Mouse (Mus musculus) embryonic fibroblast, embryonic 13.5 days (primary cell): ENCODE data around the gene Smchd1. TPM values are rescaled to one million over a fixed set of nuclear protein-coding genes. Genes with fewer than 3 reads are reported as not detected.

Experiments used
- H3K27ac ChIP-seq: 2 replicates; pipeline ENCODE4 v1.5.1; 2012; ENCODE audit warnings: low read length, control low read depth, inconsistent platforms; ENCODE audit not compliant: insufficient read depth
- H3K4me1 ChIP-seq: 2 replicates; pipeline ENCODE4 v1.6.1; 2011; ENCODE audit warnings: low read length; ENCODE audit not compliant: control insufficient read depth, insufficient read depth
- H3K4me3 ChIP-seq: 2 replicates; pipeline ENCODE4 v1.5.1; 2011; ENCODE audit warnings: mild to moderate bottlenecking, control low read depth, low read length; ENCODE audit not compliant: insufficient read depth
- CTCF ChIP-seq: IDR thresholded peaks from 2 replicates; pipeline ENCODE4 v1.5.1; 2011; ENCODE audit warnings: mild to moderate bottlenecking, control low read depth, low read length, moderate library complexity, borderline replicate concordance; ENCODE audit not compliant: insufficient read depth
- POLR2A ChIP-seq: IDR thresholded peaks from 2 replicates; pipeline ENCODE4 v1.6.1; 2011; ENCODE audit warnings: low read depth, mild to moderate bottlenecking, control low read depth, low read length, moderate library complexity
- polyA plus RNA-seq: library from polyadenylated mRNA; stranded (reverse); fragments of >200 nt; gene quantifications from 2 replicates; pipeline ENCODE4 v1.2.4, GENCODE M21; 2011; ENCODE audit warnings: low read depth; ENCODE audit not compliant: missing spikeins, insufficient read length

Smchd1 gene
- 56.8 and 57.4 TPM in 2 replicates for polyA plus RNA-seq

DNA sequence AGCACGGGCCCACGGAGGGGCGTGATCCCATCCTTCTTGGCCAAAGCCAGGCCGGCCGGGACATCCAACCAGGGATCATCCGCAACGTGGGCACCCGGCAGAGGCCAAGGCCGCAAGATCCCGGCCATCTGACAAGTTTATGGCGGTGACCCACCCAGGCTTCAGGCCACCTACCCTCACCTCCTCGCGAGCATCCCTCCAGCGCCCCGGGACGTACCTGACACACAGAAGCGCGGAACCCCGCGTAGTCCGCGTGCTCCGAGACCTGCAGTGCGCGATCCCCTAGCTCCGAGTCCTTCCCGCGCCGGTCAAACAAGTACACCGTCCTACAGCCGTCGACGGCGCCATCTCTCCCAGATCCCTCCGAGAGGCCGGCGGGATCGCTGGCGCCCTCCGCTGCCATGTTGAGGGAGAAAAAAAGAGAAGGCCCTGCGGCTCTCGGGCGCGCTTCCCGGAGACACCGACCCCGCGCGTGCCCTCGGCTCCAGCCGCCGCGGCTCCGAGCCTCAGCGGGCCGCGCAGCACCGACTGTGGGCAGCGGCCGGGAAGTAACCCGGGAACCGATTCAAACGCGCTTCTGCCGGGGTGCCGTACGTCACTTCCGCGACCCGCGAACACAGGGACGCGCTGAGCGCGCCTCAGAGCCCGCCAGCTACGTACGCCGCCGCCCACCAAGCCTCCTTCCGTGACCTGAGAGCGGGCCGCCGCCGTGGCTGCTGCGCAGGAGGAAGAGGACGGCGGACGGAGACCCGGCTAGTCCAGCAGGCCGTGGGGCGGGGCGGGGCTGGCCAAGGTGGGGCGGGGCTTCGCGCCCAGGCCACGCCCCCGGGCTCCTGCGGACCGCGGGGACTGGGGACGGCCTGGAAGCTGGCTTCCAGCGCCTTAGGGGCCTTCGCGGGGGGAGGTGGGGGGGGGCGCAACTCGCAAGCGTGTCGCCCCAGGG, at the start of gene Smchd1:
Gene Smchd1 (minus strand): TSS at position 582 of the 943 bp plus-strand sequence.
- Histone ChIP-seq H3K27ac (peak within 1 kb of the TSS; percentile 92), H3K4me3 (peak within 1 kb of the TSS; percentile 92), H3K4me1 (peaks cover 7% of the 10 kb centered on the region)
- no peak for TF ChIP-seq CTCF
- peak; percentile 63 for TF ChIP-seq POLR2A

DNA sequence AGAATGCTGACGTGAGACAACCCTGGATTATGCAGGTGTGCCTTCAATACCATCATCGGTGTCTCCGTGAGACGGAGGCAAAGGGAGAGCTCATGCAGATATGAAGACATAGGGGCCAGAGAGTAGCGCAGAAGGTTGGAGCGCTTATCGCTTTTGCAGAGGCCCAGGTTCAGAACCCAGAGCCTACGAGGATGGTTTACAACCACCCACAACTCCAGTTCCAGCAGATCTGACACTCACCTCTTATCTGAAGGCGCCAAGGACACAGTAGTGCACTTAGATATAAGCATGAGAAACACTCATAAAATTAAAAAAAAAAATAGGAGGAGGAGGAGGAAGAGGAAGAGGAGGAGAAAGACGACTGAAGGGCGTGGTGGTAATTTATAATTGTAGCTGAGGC, 35.2 kb upstream of the Smchd1 start:
- H3K4me3 ChIP-seq, result no peak overlapping the region
- H3K4me1 ChIP-seq, result no peaks in the 10 kb centered on the region
- H3K27ac ChIP-seq, result no peak overlapping the region
- no peak for TF ChIP-seq CTCF
- no peak for TF ChIP-seq POLR2A

DNA sequence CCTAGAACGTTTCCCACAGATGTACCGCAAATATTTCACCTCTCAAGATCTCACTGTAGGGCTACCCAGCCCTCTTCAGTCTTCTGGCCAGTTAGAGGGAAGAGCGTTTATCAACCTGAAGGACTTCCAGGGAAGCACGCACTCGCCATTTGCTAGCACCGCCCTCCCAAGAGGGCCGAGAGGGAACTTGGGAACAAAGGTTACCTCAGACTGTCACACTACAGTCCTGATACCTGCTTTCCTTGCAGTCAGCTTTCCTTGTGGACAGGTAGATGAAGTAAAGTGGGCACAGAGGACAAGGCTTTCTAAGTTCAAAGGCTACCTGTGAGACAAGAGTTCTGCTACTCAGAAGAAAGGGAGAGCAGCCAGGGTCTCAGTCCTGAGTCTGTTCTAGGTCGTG, 31.7 kb upstream of the Smchd1 start:
- H3K4me3 ChIP-seq, result no peak overlapping the region
- no peak overlapping the region for H3K27ac ChIP-seq
- TF ChIP-seq CTCF (no peak), POLR2A (no peak)
- no peaks in the 10 kb centered on the region for H3K4me1 ChIP-seq

DNA sequence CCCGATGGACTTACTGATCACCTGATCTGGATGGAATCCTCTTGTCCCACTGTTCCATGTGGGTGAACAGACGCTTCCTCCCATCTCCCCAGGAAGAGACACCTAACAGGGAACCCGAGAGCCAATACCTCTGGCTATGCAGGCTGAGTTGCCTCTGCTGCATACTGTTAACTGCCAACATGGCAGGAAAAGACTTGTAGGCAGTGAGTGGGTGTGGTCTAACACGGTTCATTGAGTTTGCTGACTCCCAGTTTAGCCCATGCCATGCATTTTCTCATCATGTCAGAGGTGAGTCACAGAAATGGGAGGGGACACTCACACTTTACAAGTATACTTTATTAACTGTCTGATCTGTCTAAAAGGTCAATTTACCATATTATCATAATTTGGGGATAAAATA, 20.6 kb upstream of the Smchd1 start:
- TF ChIP-seq CTCF (no peak), POLR2A (no peak)
- Histone ChIP-seq H3K4me1 (no peaks in the 10 kb centered on the region), H3K4me3 (no peak overlapping the region), H3K27ac (no peak overlapping the region)

DNA sequence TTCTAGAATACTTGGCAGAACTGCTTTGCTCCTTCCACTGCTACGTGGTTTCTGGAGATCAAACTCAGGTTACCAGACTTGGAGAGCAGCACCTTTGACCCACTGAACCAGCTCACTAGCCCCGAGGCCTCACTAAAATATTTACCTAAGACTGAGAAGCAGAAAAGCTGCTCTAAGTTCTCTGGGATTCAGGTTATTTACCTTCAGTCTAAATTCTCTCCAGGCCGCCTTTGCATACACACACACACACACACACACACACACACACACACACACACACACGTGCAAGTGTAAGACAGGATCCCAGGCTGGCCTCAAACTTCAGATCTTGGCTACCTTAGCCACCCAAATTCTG, 16.2 kb upstream of the Smchd1 start:
- no peak overlapping the region for H3K4me3 ChIP-seq
- H3K4me1 ChIP-seq, result peaks cover 3% of the 10 kb centered on the region; the same call in 1 of the 2 replicates
- no peak overlapping the region for H3K27ac ChIP-seq
- no peak for TF ChIP-seq POLR2A

DNA sequence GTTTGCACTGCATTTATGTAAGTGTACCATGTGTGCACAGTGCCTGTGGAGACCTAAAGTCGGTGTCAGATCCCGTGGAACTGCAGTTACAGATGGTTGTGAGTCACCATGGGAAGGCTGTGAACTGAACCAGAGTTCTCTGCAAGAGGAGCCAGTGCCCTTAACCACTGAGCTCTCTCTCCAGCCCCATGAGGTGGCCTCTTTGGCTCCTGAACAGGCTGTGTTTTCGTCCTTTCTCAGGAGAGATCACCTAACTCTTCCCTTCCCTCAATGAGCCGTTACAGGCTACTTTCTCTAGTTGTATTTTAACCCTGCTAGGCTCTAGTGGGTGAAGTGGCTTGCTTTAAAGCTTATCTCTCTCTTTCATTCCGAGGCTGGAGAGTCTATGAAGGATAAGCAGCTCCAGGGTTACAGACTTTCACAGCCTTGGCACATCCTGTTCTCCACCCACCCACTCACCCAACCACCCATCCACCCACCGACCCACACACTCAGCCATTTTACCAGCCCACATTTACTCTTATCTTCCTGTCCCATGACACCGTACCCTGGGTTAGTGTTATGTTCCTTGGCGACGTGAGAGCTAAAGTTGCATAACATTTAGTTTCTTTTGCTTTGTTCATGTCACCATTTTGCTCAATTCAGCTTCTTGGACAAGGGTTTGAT, 15.7 kb upstream of the Smchd1 start:
- Histone ChIP-seq H3K27ac (no peak overlapping the region), H3K4me1 (peaks cover 9% of the 10 kb centered on the region), H3K4me3 (no peak overlapping the region)
- TF ChIP-seq CTCF (no peak), POLR2A (no peak)

DNA sequence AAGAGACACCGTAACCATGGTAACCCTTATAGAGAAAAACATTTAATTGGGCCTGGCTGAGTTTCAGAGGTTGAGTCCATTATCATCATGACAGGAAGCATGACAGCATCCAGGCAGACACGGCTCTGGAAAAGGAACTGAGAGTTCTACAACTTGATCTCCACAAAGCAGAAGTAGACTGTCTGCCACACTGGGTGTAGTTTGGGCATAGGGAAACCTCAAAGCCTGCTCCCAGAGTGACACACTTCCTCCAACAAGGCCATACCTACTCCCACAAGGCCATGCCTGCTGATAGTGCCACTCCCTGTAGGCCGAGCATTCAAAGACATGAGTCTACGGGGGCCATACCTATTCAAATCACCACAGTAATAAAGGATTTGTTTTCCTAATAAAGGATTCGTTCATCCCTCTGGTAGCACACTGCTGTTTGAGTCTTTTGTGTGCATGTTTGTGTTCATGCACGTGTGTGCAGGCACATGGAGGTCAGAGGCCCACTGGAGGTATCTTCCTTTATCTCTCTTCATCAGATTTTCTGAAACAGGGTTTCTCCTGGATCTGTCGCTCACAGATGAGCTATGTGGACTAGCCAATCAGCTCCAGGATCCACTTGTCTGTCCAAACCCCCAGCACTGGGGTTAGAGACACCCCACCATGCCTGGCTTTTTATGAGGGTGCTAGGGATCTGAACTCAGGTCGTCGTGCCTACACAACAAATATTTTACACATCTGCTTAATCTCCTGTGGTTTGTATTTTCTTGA, 14.7 kb upstream of the Smchd1 start:
- Histone ChIP-seq H3K4me3 (no peak overlapping the region), H3K27ac (no peak overlapping the region), H3K4me1 (peaks cover 11% of the 10 kb centered on the region)
- TF ChIP-seq POLR2A (no peak), CTCF (no peak)

DNA sequence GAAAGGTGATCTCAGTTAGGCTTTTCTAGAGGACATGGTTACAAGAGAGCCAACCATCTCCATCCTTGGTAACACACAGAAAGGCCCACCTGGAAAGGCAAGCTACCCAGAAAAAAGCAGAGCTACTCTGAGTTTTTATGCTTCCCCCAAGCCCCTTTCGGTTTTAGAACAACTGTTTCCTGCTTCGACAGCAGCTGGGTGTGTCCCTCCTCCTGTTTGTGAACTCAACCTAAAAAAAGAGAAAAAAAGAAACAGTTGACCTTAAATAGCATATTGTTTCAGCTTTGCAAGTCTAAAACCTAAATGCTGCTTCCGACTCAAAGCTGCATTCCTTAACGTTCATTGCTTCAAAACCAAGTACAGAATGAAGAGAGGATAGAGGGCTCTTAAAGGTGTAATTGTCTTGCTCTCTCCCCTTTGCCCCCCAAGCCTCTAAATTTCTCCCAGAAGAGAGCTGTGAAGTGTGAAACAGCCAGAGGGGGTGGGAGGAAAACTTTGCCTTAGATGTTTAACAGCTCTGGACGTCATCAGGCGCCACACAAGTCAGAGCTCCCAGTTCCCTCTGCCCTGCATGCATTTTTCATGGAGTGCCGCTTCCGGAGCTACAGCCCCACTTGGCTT, 11.2 kb upstream of the Smchd1 start:
- Histone ChIP-seq H3K27ac (no peak overlapping the region), H3K4me1 (peaks cover 11% of the 10 kb centered on the region), H3K4me3 (no peak overlapping the region; the same call in 1 of the 2 replicates)
- TF ChIP-seq CTCF (no peak), POLR2A (no peak)

DNA sequence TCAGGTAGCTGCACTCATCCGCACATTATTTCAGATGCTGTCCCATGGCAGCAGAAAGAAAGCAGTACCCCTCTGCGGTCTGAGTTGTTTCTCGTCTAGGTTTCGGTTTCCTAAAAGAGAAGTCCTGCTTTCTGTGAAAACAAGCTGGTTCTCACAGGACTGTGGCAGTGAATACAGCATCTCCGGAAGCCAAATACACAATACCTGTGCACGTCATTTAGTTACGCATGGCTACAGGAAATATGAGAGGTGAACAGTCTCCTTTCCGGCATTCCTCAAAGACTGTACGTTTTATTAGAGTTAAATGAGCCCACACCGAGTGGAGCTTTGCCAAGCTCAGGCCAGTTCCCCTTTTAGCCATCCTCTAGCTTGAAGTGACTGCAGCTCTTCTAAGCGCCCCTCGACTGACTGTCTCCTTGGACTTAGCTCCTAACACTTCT, 10.7 kb upstream of the Smchd1 start:
- Histone ChIP-seq H3K4me1 (peaks cover 11% of the 10 kb centered on the region), H3K27ac (no peak overlapping the region), H3K4me3 (no peak overlapping the region)
- TF ChIP-seq POLR2A (no peak), CTCF (no peak)
